Mouse (Mus musculus): ENCODE data around the gene Cpne2.

Cpne2 gene

DNA sequence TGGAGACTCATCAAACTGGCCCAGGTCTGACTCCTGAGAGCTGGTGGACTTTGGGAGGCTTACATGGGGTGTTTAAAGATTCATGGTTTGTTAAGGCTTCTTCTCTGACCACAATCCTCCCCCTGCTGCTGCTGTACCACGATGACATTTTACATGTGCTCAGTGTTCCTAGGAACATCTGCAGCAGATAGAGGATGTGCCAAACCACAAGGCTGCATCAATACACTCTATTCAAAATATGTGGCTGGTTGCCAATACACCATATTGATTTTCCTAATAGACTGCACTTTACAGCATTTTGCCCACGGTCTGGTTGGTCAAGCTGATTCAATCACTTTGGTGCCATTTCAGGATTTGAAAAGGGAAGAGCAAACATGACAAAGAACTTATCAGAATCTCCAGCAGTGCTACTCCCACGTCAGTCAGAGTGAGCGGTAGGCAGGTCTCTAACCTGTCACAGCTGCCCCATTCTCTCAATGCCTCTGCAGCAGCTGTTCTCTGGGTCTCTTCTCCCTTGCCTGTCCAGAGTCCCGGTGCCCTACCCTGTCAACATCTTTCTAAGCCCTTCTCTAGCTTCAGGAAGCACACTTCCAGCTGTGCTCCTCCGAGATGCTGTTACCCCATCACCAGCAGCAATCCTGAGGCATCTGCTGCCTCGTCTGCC is 49.2 kb downstream of the Cpne2 start:
- no peak for ATAC-seq (ENCODE audit: low TSS enrichment)

DNA sequence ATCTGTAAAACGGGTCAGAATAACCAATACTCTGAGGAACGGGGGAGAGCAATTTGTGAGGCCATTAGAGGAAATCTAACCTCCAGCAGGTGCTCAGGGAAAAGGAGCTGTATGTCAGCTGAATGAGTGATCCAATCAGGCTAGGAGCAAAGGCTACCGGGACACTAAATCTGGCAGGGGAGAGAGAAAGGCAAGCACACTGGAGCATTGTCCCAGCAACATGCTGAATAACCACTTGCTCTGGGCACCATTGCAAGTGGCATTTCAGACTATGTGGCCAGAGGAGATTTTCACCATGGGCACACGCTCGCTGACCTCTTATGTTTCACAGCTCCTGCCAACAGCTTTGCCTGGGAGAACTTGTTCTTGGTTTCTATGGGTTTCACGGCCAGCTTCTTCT is 49.8 kb downstream of the Cpne2 start:
- ATAC-seq (ENCODE audit: low TSS enrichment), result no peak

- peak; percentile 96 for ATAC-seq (ENCODE audit: low TSS enrichment)
Measured at GRCm38 (mm10) chr8:94584238-94584817, 51.5 kb downstream of the Cpne2 start.

DNA sequence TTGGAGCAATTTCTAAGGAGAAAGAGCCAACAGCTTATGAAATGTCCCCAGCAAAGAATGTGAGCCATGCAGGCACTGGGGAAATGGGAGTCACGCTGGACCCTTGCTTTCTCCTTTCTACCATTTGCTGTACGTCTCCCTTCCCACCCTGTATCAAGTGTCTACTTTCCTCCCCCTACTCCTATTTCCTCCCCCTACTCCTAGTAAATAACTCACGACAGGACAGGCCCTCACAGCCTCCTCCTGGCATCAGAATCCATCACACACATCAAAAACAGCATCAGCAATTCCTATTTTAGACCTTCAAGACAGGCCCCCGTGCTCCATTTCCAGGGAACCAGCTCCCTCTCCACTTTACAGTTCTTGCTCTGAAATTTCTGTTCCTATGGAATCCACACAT is 58.9 kb downstream of the Cpne2 start:
- ATAC-seq (ENCODE audit: low TSS enrichment), result peak; percentile 38; the same call in 1 of the 2 replicates

DNA sequence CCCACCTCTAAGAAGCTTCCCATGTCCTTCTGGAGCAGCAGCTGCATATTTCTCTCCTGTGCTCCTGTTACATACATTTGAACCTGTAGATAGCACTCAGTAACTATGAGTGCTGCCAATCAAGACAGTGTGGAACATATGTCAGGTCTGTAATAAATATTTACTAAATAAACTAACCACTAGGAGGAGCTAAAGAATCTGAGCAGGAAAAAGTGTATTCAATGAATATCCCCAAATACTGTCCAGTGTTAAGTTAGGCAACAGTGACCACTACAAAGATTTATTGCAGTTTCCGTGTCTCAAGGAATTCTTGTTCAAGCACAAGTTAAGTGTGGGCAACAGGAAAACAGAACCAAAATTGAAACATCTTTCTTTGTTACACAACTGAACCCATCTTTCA is 61.4 kb downstream of the Cpne2 start:
- no peak for ATAC-seq (ENCODE audit: low TSS enrichment)

- no peak for ATAC-seq (ENCODE audit: low TSS enrichment)
Measured at GRCm38 (mm10) chr8:94600478-94600877, 67.7 kb downstream of the Cpne2 start.

DNA sequence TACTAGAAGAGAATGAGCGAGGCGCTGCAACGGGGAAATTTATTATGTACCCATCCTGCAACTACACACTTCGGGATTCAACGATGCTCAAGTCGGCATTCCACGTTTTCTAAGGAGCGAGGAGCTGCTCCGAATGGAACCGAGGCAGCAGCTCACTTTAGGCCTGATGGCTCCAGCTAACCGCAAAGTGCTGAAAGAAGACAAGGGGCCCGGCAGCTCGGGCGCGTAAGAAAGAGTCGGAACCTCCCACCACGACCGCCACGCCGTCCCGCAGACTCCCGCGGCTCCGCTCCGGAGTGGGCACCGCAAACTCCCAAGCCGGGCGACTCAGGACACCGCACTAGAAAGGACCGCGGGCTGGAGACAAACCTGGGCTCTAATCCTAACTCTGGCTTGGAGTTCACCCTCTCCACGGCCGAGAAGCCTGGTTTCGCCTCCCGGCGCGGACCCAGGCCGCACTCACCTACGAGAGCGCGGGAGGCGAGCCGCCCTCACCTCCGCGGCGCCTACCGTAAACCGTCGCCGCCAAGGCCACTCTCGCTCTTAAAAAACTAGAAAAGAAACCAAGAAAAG is 68.3 kb downstream of the Cpne2 start:
- peak; percentile 29 for ATAC-seq (ENCODE audit: low TSS enrichment)

DNA sequence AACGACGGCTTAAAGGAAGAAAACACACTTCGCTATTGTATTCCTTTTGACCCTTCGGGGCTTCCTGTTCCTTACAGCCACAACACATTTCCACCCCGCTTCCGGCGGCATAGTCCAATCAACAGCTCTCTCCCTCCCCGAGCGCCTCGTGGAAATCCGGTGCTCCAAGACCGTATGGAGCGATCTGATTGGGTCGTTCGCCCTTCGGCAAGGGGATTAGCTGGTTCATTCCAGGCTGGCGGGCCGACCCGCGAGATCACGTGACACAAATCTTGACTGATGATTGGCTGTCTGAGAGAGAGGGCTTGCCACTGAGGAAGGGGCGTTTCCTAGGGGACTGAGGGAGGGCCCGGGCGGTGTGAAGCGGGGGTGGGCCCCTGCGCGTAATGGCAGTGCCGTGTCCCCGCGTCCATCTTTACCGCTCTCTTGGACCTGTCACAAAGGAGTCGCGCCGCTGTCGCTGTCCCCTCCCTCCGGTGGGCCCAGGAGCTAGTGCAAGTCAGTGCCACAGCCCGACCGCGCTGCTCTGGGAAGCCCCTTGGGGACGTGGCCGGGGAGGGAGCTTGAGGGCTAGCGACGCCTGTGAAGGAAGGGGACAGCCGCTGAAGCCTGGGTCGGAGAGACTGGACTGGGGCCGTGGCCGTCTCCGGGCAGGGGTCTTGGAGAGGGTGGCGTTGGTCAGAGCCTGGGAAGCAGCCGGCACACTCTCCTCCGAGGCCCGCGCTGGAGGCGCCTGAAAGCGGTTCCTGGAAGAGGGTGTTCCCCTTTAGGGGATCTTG is 69.0 kb downstream of the Cpne2 start, which contains the start of the genes Rspry1 and Fam192a:
Gene Rspry1, plus strand, starts transcription at position 331 of the 779 bp plus-strand sequence.
Gene Fam192a, minus strand, starts transcription at position 391 of the 779 bp plus-strand sequence.
- ATAC-seq (ENCODE audit: low TSS enrichment), result peak; percentile 98

GRCm38 (mm10) chr8:94602471-94603131 is 69.8 kb downstream of the Cpne2 start:
- no peak for ATAC-seq (ENCODE audit: low TSS enrichment)

DNA sequence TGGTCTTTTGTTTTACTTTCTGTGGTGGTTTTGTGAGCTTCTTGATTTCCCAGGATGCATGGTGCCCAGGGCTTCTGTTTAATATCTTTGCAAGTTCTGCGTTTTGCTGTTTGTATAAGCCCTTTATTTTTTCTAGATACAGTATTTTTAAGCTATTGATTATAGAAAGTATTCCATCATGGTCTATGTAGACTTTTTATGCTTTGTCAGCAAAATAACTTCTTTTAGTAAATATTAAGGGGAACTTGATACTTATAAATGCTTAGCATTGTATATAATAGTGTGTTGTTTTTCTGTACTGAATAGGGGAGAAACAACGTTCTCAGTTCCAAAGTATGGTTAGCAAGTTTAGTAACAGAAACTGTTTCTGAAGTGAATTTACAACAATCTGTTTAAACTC is 71.2 kb downstream of the Cpne2 start:
- no peak for ATAC-seq (ENCODE audit: low TSS enrichment)

GRCm38 (mm10) chr8:94607064-94607463 is 74.3 kb downstream of the Cpne2 start:
- ATAC-seq (ENCODE audit: low TSS enrichment), result no peak
